Mouse (Mus musculus): ENCODE data around the gene Map2k3. TPM values are rescaled to one million over a fixed set of nuclear protein-coding genes. Genes with fewer than 3 reads are reported as not detected.
"Not testable (repeated sequence)": the region's sequence is repeated elsewhere in the genome, so short reads cannot be mapped to it uniquely, and the experiment has no call there.

Map2k3 gene
- 20.5 and 23.0 TPM in 2 replicates for total RNA-seq (2017)

GRCm38 (mm10) chr11:60931869-60932481, at the start of gene Map2k3:
Map2k3 (plus strand) TSS chr11:60932033.
- ATAC-seq (replicated peaks in 1 of 2; ENCODE audit: insufficient read depth in 1 of 2, low FRiP score in 2 of 2, low TSS enrichment in 1 of 2, low read depth in 1 of 2, poor library complexity in 2 of 2, severe bottlenecking in 2 of 2), result peak; percentile 77 to 78

GRCm38 (mm10) chr11:60882386-60882785, 49.4 kb upstream of the Map2k3 start:
- no peak for ATAC-seq (replicated peaks in 1 of 2; ENCODE audit: insufficient read depth in 1 of 2, low FRiP score in 2 of 2, low TSS enrichment in 1 of 2, low read depth in 1 of 2, poor library complexity in 2 of 2, severe bottlenecking in 2 of 2)

GRCm38 (mm10) chr11:60886986-60887385, 44.8 kb upstream of the Map2k3 start:
- not testable (repeated sequence) for ATAC-seq (replicated peaks in 1 of 2; ENCODE audit: insufficient read depth in 1 of 2, low FRiP score in 2 of 2, low TSS enrichment in 1 of 2, low read depth in 1 of 2, poor library complexity in 2 of 2, severe bottlenecking in 2 of 2)

GRCm38 (mm10) chr11:60889861-60890260, 42.0 kb upstream of the Map2k3 start:
- ATAC-seq (replicated peaks in 1 of 2; ENCODE audit: insufficient read depth in 1 of 2, low FRiP score in 2 of 2, low TSS enrichment in 1 of 2, low read depth in 1 of 2, poor library complexity in 2 of 2, severe bottlenecking in 2 of 2), result no peak

- ATAC-seq (replicated peaks in 1 of 2; ENCODE audit: insufficient read depth in 1 of 2, low FRiP score in 2 of 2, low TSS enrichment in 1 of 2, low read depth in 1 of 2, poor library complexity in 2 of 2, severe bottlenecking in 2 of 2), result no peak
These were observed 41.5 kb upstream of the Map2k3 start for GRCm38 (mm10) chr11:60890286-60890685.

- ATAC-seq (replicated peaks in 1 of 2; ENCODE audit: insufficient read depth in 1 of 2, low FRiP score in 2 of 2, low TSS enrichment in 1 of 2, low read depth in 1 of 2, poor library complexity in 2 of 2, severe bottlenecking in 2 of 2), result no peak
These were observed 41.1 kb upstream of the Map2k3 start for GRCm38 (mm10) chr11:60890744-60891143.

- ATAC-seq (replicated peaks in 1 of 2; ENCODE audit: insufficient read depth in 1 of 2, low FRiP score in 2 of 2, low TSS enrichment in 1 of 2, low read depth in 1 of 2, poor library complexity in 2 of 2, severe bottlenecking in 2 of 2), result no peak
These were observed 35.9 kb upstream of the Map2k3 start for GRCm38 (mm10) chr11:60895915-60896314.

- no peak for ATAC-seq (replicated peaks in 1 of 2; ENCODE audit: insufficient read depth in 1 of 2, low FRiP score in 2 of 2, low TSS enrichment in 1 of 2, low read depth in 1 of 2, poor library complexity in 2 of 2, severe bottlenecking in 2 of 2)
These were observed 29.8 kb upstream of the Map2k3 start for GRCm38 (mm10) chr11:60902001-60902400.

GRCm38 (mm10) chr11:60902486-60902885, 29.3 kb upstream of the Map2k3 start:
- no peak for ATAC-seq (replicated peaks in 1 of 2; ENCODE audit: insufficient read depth in 1 of 2, low FRiP score in 2 of 2, low TSS enrichment in 1 of 2, low read depth in 1 of 2, poor library complexity in 2 of 2, severe bottlenecking in 2 of 2)

- ATAC-seq (replicated peaks in 1 of 2; ENCODE audit: insufficient read depth in 1 of 2, low FRiP score in 2 of 2, low TSS enrichment in 1 of 2, low read depth in 1 of 2, poor library complexity in 2 of 2, severe bottlenecking in 2 of 2), result no peak
These were observed 28.2 kb upstream of the Map2k3 start for GRCm38 (mm10) chr11:60903661-60904061.

- ATAC-seq (replicated peaks in 1 of 2; ENCODE audit: insufficient read depth in 1 of 2, low FRiP score in 2 of 2, low TSS enrichment in 1 of 2, low read depth in 1 of 2, poor library complexity in 2 of 2, severe bottlenecking in 2 of 2), result no peak
These were observed 26.3 kb upstream of the Map2k3 start for GRCm38 (mm10) chr11:60905407-60906120.

- ATAC-seq (replicated peaks in 1 of 2; ENCODE audit: insufficient read depth in 1 of 2, low FRiP score in 2 of 2, low TSS enrichment in 1 of 2, low read depth in 1 of 2, poor library complexity in 2 of 2, severe bottlenecking in 2 of 2), result no peak
These were observed 25.4 kb upstream of the Map2k3 start for GRCm38 (mm10) chr11:60906449-60906848.

- ATAC-seq (replicated peaks in 1 of 2; ENCODE audit: insufficient read depth in 1 of 2, low FRiP score in 2 of 2, low TSS enrichment in 1 of 2, low read depth in 1 of 2, poor library complexity in 2 of 2, severe bottlenecking in 2 of 2), result no peak
These were observed 23.8 kb upstream of the Map2k3 start for GRCm38 (mm10) chr11:60908073-60908472.

GRCm38 (mm10) chr11:60909626-60910025, 22.2 kb upstream of the Map2k3 start:
- ATAC-seq (replicated peaks in 1 of 2; ENCODE audit: insufficient read depth in 1 of 2, low FRiP score in 2 of 2, low TSS enrichment in 1 of 2, low read depth in 1 of 2, poor library complexity in 2 of 2, severe bottlenecking in 2 of 2), result no peak

GRCm38 (mm10) chr11:60912525-60912973, 19.3 kb upstream of the Map2k3 start:
- ATAC-seq (replicated peaks in 1 of 2; ENCODE audit: insufficient read depth in 1 of 2, low FRiP score in 2 of 2, low TSS enrichment in 1 of 2, low read depth in 1 of 2, poor library complexity in 2 of 2, severe bottlenecking in 2 of 2), result no peak

- peak; percentile 84 to 86 for ATAC-seq (replicated peaks in 1 of 2; ENCODE audit: insufficient read depth in 1 of 2, low FRiP score in 2 of 2, low TSS enrichment in 1 of 2, low read depth in 1 of 2, poor library complexity in 2 of 2, severe bottlenecking in 2 of 2)
These were observed 18.3 kb upstream of the Map2k3 start for GRCm38 (mm10) chr11:60913301-60914196.

GRCm38 (mm10) chr11:60914491-60914890, 17.3 kb upstream of the Map2k3 start, which contains the start of gene Natd1:
Natd1 (minus strand) TSS chr11:60914750.
- no peak for ATAC-seq (replicated peaks in 1 of 2; ENCODE audit: insufficient read depth in 1 of 2, low FRiP score in 2 of 2, low TSS enrichment in 1 of 2, low read depth in 1 of 2, poor library complexity in 2 of 2, severe bottlenecking in 2 of 2)

GRCm38 (mm10) chr11:60915201-60915600, 16.6 kb upstream of the Map2k3 start:
- ATAC-seq (replicated peaks in 1 of 2; ENCODE audit: insufficient read depth in 1 of 2, low FRiP score in 2 of 2, low TSS enrichment in 1 of 2, low read depth in 1 of 2, poor library complexity in 2 of 2, severe bottlenecking in 2 of 2), result no peak
